Mouse (Mus musculus): ENCODE results near the gene Mid1. TPM values are rescaled to one million over a fixed set of nuclear protein-coding genes. Genes with fewer than 3 reads are reported as not detected.
"Not testable (repeated sequence)": the region's sequence is repeated elsewhere in the genome, so short reads cannot be mapped to it uniquely, and the experiment has no call there.

The Mid1 gene
- polyA plus RNA-seq, 1 experiment from 2014 or later: 1.2 TPM

DNA sequence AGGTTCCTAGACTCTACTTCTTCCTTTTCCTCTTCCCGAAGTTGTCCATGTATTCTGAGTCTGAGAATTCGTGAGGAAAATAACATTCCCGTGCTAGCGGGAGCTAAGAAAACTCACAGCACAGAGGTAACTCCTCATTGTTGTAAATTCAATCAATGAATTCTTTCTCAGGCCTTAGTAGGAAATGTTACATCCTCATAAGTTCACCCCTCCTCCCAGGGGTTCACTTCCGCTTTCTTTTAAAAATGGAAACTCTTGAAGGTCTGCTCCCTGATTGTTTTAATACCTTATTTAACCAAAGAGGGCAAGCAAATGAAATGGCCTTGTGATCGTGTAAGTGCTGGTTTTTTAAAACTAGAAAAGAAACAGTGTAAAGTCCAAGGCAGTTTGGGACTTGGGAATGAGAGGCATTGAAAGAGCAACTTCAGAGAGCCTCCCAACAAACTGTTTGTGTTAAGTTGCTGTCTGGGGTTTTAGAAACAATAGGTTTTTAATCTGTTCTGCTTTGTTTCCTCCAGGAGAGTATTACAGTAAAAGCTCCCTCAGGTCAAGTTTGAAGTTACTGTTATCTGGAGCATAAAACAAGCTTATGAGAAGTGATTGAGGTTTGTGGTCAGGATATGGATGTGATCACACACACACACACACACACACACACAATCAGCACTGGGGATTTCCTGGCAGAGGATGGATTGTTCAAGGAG is 287.9 kb downstream of the Mid1 start:
- not testable (repeated sequence) for H3K4me2 ChIP-seq; H3K27ac ChIP-seq (replicated peaks); H3K9me3 ChIP-seq (replicated peaks); H3K9ac ChIP-seq; H3K27me3 ChIP-seq; H3K4me3 ChIP-seq (replicated peaks); ATAC-seq (ENCODE audit: insufficient read depth); H3K4me1 ChIP-seq (replicated peaks)
- WGBS (ENCODE audit: insufficient replicate concordance): 51% methylated on average over 6 of the region's 6 CpGs
- H3K36me3 ChIP-seq (replicated peaks): peaks cover 28% of the 10 kb centered on the region

DNA sequence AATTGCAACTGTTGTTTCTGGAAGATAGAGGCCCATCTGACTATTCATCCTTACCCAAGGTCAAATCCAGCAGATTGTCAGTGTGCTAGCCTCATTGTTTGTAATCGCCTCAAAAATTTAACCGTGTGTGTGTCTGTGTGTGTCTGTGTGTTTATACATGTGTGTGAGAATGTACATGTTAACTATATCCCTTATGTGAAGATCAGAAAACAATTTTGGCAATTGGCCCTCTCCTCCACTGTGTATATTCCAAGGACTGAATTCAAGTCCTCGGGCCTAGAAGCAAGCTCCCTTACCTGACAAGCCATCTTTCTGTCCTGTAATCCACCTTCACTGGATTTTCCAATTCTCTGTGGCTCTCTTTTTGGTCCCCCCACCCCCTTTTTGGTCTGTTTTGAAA is 288.8 kb downstream of the Mid1 start:
- H3K4me3 ChIP-seq (replicated peaks); H3K4me2 ChIP-seq; H3K9me3 ChIP-seq (replicated peaks); H3K27ac ChIP-seq (replicated peaks); ATAC-seq (ENCODE audit: insufficient read depth); H3K9ac ChIP-seq; H3K27me3 ChIP-seq; H3K4me1 ChIP-seq (replicated peaks): not testable (repeated sequence)
- 49% methylated on average over 3 of the region's 3 CpGs for WGBS (ENCODE audit: insufficient replicate concordance)
- peaks cover 33% of the 10 kb centered on the region for H3K36me3 ChIP-seq (replicated peaks)

DNA sequence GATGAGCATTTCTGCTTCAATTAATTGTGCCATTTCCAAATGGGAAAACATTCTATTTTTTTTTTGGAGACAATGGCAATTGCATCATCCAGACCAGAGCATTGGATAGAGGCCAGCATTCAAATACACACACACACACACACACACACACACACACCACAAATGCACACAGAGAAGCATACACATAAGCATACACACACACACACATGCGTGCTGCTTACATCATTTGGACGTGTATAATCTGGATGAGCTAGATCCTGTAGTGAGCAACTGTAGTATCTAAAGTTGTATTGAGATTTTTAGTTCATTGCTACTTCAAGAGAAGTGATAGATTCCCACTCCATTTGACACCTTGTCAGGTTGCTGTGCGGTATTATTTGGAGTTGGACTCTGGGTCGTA is 289.5 kb downstream of the Mid1 start:
- not testable (repeated sequence) for H3K27me3 ChIP-seq; H3K9ac ChIP-seq; H3K4me1 ChIP-seq (replicated peaks); H3K4me2 ChIP-seq; H3K4me3 ChIP-seq (replicated peaks); H3K9me3 ChIP-seq (replicated peaks); H3K27ac ChIP-seq (replicated peaks)
- peak; percentile 25; the same call in 1 of the 2 replicates for ATAC-seq (ENCODE audit: insufficient read depth)
- H3K36me3 ChIP-seq (replicated peaks): peaks cover 35% of the 10 kb centered on the region
- 53% methylated on average over 4 of the region's 4 CpGs for WGBS (ENCODE audit: insufficient replicate concordance)

DNA sequence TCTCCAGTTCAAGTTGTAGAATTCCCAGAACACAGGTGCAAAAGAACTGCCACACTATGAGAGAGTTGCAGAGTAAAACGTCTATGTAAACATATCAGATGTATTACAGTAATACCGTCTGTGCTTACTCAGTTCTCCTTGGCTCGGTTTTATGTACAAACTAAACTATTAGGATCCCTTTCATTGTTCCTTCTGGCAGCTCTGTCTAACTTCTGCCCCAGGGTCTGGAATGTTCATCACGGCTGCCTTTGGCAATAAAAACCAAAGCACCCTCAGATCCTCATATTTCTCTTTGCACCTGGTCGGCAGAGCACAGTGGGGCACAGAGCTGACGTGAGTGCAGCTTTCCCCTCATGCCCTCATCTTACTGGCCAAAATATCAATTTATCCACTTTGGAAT is 290.0 kb downstream of the Mid1 start:
- WGBS (ENCODE audit: insufficient replicate concordance): 64% methylated on average over 6 of the region's 6 CpGs
- H3K9me3 ChIP-seq (replicated peaks); ATAC-seq (ENCODE audit: insufficient read depth); H3K4me3 ChIP-seq (replicated peaks); H3K9ac ChIP-seq; H3K4me1 ChIP-seq (replicated peaks); H3K27ac ChIP-seq (replicated peaks); H3K4me2 ChIP-seq; H3K27me3 ChIP-seq: not testable (repeated sequence)
- H3K36me3 ChIP-seq (replicated peaks): peaks cover 35% of the 10 kb centered on the region

- H3K36me3 ChIP-seq (replicated peaks): peaks cover 38% of the 10 kb centered on the region
- H3K4me2 ChIP-seq; H3K9ac ChIP-seq; H3K27ac ChIP-seq (replicated peaks); H3K4me3 ChIP-seq (replicated peaks); H3K9me3 ChIP-seq (replicated peaks); H3K27me3 ChIP-seq; ATAC-seq (ENCODE audit: insufficient read depth); H3K4me1 ChIP-seq (replicated peaks): not testable (repeated sequence)
- WGBS (ENCODE audit: insufficient replicate concordance): 49% methylated on average over 3 of the region's 3 CpGs
Measured at GRCm38 (mm10) chrX:169975681-169976131, 290.7 kb downstream of the Mid1 start.

DNA sequence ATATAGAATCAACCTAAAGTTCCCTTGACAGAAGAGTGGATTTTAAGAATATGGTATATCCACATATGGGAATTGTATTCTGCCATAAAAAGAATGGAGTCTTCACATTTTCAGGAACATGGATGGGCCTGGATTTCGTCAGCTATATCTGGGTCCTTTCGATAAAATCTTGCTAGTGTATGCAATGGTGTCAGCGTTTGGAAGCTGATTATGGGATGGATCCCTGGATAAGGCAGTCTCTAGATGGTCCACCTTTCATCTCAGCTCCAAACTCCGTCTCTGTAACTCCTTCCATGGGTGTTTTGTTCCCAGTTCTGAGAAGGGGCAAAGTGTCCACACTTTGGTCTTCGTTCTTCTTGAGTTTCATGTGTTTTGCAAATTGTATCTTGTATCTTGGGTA is 291.3 kb downstream of the Mid1 start:
- not testable (repeated sequence) for H3K27me3 ChIP-seq; H3K4me1 ChIP-seq (replicated peaks); ATAC-seq (ENCODE audit: insufficient read depth); H3K9ac ChIP-seq; H3K4me3 ChIP-seq (replicated peaks); H3K4me2 ChIP-seq; H3K27ac ChIP-seq (replicated peaks)
- 56% methylated on average over 5 of the region's 5 CpGs for WGBS (ENCODE audit: insufficient replicate concordance)
- Histone ChIP-seq H3K36me3 (replicated peaks) (peaks cover 42% of the 10 kb centered on the region), H3K9me3 (replicated peaks) (peaks cover 12% of the 10 kb centered on the region; the same call in 1 of the 2 replicates)

GRCm38 (mm10) chrX:169977856-169978435 is 292.9 kb downstream of the Mid1 start:
- Histone ChIP-seq H3K9me3 (replicated peaks) (peaks cover 23% of the 10 kb centered on the region; the same call in 1 of the 2 replicates), H3K36me3 (replicated peaks) (peaks cover 49% of the 10 kb centered on the region)
- not testable (repeated sequence) for H3K4me3 ChIP-seq (replicated peaks); ATAC-seq (ENCODE audit: insufficient read depth); H3K4me1 ChIP-seq (replicated peaks); H3K4me2 ChIP-seq; H3K27ac ChIP-seq (replicated peaks); H3K9ac ChIP-seq; H3K27me3 ChIP-seq
- 75% methylated on average over 7 of the region's 7 CpGs for WGBS (ENCODE audit: insufficient replicate concordance)

DNA sequence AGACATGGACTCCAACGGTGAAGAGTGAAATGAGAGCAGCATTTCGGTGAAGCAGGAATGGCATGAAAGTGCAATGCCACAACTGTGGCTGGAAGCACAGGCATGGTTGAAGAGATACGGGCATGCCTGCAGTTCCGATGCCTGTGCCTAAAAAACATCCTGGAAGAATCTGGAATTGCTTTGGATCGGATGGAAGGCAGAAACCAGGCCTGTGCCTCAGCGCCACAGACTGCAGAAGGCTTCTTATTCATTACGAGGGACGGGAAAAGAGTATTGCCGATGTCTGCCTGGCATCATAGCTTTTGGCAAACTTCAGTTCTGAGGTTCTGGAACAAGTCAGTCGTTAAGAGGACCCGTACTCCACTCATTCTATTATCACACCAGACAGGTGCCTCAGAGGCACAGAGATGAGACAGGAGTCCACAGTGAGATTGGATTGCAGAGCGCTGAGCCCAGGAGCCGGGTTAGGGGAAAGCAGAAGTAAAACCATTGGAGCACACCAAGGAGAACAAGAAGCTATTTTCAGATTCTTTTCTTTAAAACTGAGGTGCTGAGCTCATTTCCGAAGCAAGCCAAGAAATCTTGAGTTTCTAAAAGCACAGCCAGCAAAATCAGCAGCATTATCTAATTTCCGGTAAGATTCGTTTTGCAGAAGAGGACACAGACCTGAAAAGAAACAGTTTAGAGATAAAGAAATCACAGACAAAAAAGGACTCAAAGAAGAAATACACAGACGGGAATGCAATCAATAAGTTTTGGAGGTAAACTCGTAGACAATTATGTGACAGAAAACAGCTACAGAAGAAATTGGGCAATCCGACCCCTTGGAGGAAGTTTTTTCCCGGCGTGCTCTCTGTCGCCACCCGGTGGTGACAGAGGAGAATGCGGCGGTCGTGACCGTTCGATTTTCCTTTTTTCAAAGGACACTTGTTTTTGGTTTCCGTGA is 293.7 kb downstream of the Mid1 start:
- not testable (repeated sequence) for H3K27me3 ChIP-seq; H3K4me3 ChIP-seq (replicated peaks); H3K9ac ChIP-seq; H3K4me1 ChIP-seq (replicated peaks); ATAC-seq (ENCODE audit: insufficient read depth)
- Histone ChIP-seq H3K9me3 (replicated peaks) (peaks cover 31% of the 10 kb centered on the region), H3K4me2 (0 out of 2 replicates have a peak overlapping the region, but pooled peaks have one; percentile 0), H3K36me3 (replicated peaks) (peaks cover 54% of the 10 kb centered on the region), H3K27ac (replicated peaks) (0 out of 2 replicates have a peak overlapping the region, but pooled peaks have one; percentile 0)
- WGBS (ENCODE audit: insufficient replicate concordance): 55% methylated on average over 29 of the region's 29 CpGs

GRCm38 (mm10) chrX:169979461-169980202 is 294.6 kb downstream of the Mid1 start:
- H3K4me2 ChIP-seq; H3K4me1 ChIP-seq (replicated peaks); ATAC-seq (ENCODE audit: insufficient read depth); H3K27me3 ChIP-seq; H3K27ac ChIP-seq (replicated peaks); H3K4me3 ChIP-seq (replicated peaks); H3K9ac ChIP-seq: not testable (repeated sequence)
- peaks cover 32% of the 10 kb centered on the region for H3K9me3 ChIP-seq (replicated peaks)
- WGBS (ENCODE audit: insufficient replicate concordance): 74% methylated on average over 20 of the region's 20 CpGs
- peaks cover 59% of the 10 kb centered on the region for H3K36me3 ChIP-seq (replicated peaks)

GRCm38 (mm10) chrX:169980203-169980556 is 295.2 kb downstream of the Mid1 start:
- peaks cover 64% of the 10 kb centered on the region for H3K36me3 ChIP-seq (replicated peaks)
- peaks cover 32% of the 10 kb centered on the region for H3K9me3 ChIP-seq (replicated peaks)
- not testable (repeated sequence) for H3K27ac ChIP-seq (replicated peaks); H3K4me2 ChIP-seq; H3K4me1 ChIP-seq (replicated peaks); H3K27me3 ChIP-seq; ATAC-seq (ENCODE audit: insufficient read depth); H3K4me3 ChIP-seq (replicated peaks); H3K9ac ChIP-seq
- 68% methylated on average over 6 of the region's 6 CpGs for WGBS (ENCODE audit: insufficient replicate concordance)

All from liver, embryonic 15.5 days (tissue).